Mouse (Mus musculus) monocyte, adult 2 months (primary cell): ENCODE measurements around the gene Pdcd1.
"Not testable (repeated sequence)": the region's sequence is repeated elsewhere in the genome, so short reads cannot be mapped to it uniquely, and the experiment has no call there.

ENCODE experiments used
- DNase-seq, 2 experiments: peaks; one replicate each; pipeline ENCODE4 v3.0.0; 2022; ENCODE audit warnings: low spot score in 2 of 2, low read depth in 1 of 2

Gene Pdcd1

DNA sequence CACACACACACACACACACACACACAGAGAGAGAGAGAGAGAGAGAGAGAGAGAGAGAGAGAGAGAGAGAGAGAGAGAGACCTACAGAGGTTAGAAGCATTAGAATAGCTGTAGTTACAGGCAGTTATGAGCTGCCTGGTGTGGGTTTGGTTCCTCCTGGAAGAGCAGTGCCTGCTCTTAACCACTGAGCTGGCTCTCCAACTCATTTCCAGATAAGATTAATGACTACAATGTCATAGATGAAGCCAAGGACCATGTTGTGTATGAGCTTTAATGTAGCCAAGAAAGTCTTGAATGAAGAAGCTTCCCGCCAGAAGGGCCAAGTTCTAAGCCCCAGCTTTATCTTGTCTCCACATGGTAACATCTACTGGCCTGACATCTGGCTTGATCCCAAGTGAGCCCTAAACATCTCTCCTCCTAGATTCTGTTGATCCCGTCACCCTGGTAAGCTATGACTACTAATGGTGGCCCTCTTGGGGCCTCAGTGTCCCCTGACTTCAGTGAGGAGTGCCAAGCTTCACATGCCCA lies 19.2 kb downstream of the Pdcd1 start:
- no peak for DNase-seq

DNA sequence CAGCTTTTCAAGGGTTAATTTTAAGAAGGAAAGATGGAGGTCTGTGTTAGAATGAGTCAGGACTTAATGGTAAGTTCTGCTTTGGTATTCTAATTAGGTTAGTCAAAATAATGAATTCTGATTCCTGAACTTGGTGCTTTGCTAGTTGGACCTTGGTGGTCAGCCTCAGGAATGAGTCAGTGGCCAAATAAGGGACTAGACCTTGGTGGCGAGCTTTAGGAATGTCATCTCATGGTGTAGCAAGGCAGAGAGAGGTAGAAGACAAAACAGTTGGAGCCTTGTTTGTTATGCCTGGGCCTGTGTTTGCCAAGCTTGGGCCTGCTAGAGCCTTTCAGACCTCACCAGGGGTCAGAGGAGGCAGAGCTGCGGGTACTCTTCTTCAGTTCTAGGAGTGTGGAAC lies 23.6 kb downstream of the Pdcd1 start:
- no peak for DNase-seq

DNA sequence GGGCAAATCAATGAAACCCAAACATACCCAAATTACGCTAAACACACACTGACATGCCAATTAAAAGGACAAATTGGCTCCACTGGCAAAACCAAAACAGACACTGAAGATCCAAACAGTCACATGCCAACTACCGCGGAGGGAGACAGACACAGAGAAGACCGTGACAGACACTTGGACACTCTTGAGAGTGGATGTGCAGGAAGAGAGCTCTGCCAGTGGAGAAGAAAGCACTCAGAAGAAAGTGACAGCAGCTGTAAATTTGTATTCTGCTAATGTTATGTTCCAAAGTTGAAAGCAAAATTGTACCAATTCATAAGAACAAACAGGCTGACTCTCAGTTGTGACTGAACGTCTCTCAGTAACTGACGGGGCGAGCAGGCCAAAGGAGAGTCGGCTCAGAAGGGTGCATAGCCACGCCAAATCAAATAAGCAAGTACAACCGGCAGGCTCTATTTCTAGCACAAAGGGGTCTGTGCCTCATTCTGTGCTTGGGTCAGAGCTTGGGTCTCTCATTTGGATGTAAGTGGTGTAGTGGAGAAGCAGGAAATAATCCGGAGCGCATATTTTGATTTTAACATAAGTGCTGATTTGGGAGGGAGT lies 24.7 kb downstream of the Pdcd1 start:
- no peak for DNase-seq

DNA sequence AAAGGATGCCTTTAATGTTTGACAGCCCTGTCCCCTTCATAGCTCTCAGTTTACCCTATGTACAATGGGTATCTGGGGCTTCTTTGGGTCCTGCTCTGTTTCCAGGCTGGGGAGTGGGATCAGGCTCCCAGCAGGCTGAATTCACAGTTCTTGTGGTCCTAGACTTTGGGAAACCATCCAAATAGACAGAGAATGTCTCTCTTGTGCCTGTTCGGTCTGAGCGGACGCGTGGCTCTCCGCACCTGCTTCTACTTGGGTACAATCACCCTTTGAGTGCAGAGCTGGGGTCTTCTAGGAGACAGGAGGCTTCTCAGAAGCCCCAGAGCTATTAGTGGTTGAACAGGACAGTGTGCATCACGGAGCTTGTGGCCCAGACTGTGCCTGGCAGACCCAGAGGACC lies 32.2 kb downstream of the Pdcd1 start, which contains the start of gene Neu4:
Gene Neu4, plus strand, starts transcription at position 301 of the 400 bp plus-strand sequence.
- DNase-seq, result no peak

DNA sequence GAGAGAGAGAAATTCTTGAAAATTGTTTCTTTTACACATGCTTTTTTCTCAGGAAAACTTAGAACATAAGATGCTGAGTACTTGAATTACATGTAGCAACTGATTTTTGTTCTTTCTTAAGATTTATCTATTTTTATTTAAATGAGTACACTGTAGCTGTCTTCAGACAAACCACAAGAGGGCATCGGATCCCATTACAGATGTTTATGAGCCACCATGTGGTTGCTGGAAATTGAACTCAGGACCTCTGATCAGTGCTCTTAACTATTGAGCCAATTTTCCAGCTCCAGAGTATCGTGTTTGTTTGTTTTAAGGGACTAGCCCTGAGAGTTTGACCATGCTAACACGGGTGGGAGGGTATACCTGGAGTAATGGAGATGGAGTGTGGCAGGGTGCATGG lies 40.7 kb downstream of the Pdcd1 start:
- no peak for DNase-seq

DNA sequence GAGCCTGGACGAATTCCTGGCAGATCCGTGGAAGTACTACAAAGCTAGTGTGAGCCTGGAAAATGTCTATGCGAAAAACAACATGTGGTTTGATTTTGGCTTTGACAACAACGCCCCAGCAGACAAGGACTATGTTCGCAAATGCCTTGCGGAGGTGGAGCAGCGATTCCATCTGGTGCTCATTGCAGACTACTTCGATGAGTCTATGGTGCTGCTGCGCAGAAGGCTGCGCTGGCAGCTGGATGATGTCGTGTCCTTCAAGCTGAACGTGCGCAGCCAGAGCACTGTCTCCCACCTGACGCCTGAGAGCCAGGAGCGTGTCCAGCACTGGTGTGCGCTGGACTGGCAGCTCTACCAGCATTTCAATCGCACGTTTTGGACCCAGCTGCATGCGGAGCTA lies 43.5 kb downstream of the Pdcd1 start:
- DNase-seq, result not testable (repeated sequence)

DNA sequence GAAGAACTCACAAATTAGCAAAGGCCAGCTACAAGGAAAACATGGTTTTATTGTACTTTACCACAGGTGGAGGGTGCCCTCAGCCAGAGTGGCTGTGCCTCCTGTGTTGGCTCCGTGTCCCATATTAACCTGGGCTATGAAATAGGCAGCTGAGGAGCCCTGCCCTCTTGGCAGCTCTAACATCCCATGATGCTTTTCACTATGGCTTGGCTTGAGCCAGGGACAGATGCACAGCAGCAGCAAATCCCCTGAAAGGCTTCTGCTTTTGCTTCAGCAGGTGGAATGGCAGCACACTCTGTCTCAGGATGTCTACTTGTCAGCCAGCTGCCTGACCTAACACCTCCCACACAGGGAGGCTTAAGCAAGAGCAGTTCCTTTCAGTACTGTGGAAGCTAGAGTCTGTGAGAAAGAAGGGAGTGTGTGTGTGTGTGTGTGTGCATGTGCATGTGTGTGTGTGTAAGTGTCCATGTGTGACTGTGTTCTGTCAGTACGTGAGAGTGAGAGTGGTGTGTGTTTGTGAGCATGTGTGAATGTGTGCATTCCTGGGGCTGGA lies 46.3 kb downstream of the Pdcd1 start:
- DNase-seq, result not testable (repeated sequence)

DNA sequence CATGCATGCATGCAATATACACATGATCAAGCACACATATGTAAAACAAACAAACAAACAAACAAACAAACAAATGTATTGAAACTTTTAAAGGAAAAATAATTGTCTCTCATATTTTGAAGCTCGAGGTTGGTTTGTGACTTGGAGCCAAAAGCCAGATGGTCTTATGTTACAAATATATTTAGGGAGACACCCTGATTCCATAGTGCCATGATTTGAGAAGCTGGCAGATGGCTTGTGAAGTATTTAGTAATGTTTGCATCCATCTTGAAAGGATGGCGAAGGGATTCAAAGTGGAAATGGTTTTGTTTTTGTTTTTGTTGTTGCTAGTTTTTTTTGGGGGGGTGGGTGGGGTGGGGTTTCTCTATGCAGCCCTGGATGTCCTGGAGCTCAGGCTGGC lies 51.3 kb downstream of the Pdcd1 start:
- no peak for DNase-seq

DNA sequence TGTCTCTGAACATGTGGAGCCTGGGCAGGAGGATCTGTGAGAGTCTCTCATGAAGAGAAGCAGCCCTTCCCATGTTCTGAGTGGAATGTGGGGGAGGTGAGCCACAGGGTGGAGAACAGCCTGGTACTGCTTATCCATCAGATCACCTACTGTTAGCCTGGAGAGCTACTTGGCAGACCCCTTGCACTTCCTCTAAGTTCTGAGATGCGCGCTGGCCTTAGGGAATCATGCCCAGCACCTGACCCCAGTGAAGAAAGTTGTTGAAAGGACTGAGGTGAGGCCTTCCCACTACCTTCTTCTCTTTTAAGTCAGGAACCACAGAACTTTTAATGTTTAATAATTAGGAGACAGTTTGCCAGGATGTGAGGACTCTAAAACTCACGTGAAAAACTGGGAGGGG lies 60.9 kb downstream of the Pdcd1 start:
- DNase-seq, result not testable (repeated sequence)

DNA sequence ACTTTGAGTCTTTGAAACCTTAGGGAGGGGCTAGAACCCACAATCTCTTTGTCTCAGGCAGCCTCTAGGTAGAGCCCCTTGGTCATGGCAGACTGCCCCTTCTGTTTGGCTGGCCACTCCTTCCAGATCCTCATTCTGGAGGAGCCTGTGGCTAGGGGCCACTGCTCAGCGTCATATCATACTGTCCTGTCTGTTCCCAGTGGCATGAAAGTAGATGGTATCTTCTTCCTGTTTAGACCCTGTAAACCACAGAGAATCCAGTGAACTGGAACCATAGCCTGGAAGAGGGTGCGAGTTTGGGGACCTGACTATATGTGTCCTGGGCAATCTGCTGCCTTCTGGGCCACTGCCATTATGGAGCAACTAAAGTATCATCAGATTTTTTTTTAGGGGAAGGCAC lies 61.3 kb downstream of the Pdcd1 start:
- not testable (repeated sequence) for DNase-seq

DNA sequence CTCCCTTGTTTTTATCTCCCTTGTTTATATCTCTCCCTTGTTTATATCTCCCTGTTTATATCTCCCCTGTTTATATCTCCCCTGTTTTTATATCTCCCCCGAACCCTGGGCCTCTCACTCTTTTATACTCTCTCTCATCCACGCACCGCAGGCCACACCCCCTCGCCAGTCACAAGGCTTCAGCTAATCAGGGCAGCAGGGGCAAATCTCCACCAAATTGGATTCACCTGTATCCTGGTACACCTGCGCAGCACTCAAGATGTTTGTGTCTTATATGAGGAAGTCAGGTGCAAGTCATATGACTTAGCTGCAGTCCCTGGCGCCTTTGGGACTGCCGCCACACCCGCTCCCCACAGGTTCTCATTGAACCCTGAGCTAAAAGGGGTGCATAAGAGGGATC lies 62.1 kb downstream of the Pdcd1 start, which contains the start of gene Gal3st2c:
Gene Gal3st2c, plus strand, starts transcription at position 301 of the 400 bp plus-strand sequence.
- DNase-seq, result not testable (repeated sequence)

DNA sequence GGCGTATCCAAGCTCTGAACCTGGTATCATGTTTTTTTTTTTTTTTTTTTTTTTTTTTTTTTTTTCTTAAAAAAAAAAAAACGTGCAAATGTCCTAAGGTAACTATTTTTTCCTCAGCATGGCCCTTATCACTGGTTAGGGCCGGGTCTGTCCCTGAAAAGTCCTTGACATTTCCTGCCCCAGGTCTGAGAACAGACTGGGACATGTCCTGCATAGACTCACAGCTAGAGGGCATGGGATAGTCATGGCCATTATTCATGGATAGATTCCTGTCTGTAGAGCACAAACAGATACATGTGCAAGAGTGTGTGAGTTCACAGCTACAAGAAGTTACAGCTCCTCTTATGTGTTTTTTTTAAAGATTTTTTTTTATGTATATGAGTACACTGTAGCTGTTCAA lies 63.6 kb downstream of the Pdcd1 start:
- DNase-seq, result no peak
